Mouse (Mus musculus) embryonic facial prominence, embryonic 14.5 days (tissue): Measurements from ENCODE around the gene Ly6g5c. TPM values are rescaled to one million over a fixed set of nuclear protein-coding genes. Genes with fewer than 3 reads are reported as not detected.

ENCODE experiments used
- ATAC-seq: fragments of 200-750 bp; cut with Nextera tagmentation; 2 replicates; pipeline ENCODE4 v1.8.0; 2017; ENCODE audit warnings: low read depth, moderate number of reproducible peaks, moderate TSS enrichment
- DNase-seq: peaks from one replicate; pipeline ENCODE4 v3.0.0-alpha.2; 2015; ENCODE audit warnings: low spot score
- H3K27ac ChIP-seq: fragments of 300-500 bp; sonication (generic); replicated peaks from 2 replicates; pipeline ENCODE4 v1.5.1; 2014; ENCODE audit warnings: low read depth, mild to moderate bottlenecking, low read length, moderate library complexity
- H3K27me3 ChIP-seq: fragments of 300-500 bp; sonication (generic); replicated peaks from 2 replicates; pipeline ENCODE4 v1.6.1; 2014; ENCODE audit warnings: low read length; ENCODE audit not compliant: control insufficient read depth, insufficient read depth
- H3K36me3 ChIP-seq: fragments of 300-500 bp; sonication (generic); 2 replicates; pipeline ENCODE4 v1.6.1; 2014; ENCODE audit warnings: low read length, mixed read lengths; ENCODE audit not compliant: control insufficient read depth, insufficient read depth
- H3K4me1 ChIP-seq: fragments of 300-500 bp; sonication (generic); 2 replicates; pipeline ENCODE4 v1.6.1; 2014; ENCODE audit warnings: antibody characterized with exemption, low read length; ENCODE audit not compliant: control insufficient read depth, insufficient read depth
- H3K4me2 ChIP-seq: fragments of 300-500 bp; sonication (generic); 2 replicates; pipeline ENCODE4 v1.6.1; 2014; ENCODE audit warnings: low read depth, mild to moderate bottlenecking, low read length, moderate library complexity, mixed read lengths
- H3K4me3 ChIP-seq: fragments of 300-500 bp; sonication (generic); 2 replicates; pipeline ENCODE4 v1.5.1; 2014; ENCODE audit warnings: low read depth, mild to moderate bottlenecking, low read length
- H3K9ac ChIP-seq: fragments of 300-500 bp; sonication (generic); 2 replicates; pipeline ENCODE4 v1.6.1; 2014; ENCODE audit warnings: low read depth, mild to moderate bottlenecking, low read length, moderate library complexity, mixed read lengths
- H3K9me3 ChIP-seq: fragments of 300-500 bp; sonication (generic); 2 replicates; pipeline ENCODE4 v1.6.1; 2016; ENCODE audit warnings: low read length; ENCODE audit not compliant: control insufficient read depth
- WGBS: fragments of 180-500 bp; shearing (Covaris S2); extraction: QIAGEN DNeasy Blood & Tissue Kit; methylation state at CpG from one replicate; pipeline ENCODE4 v1.1.7; 2014; 5-methylcytosine and 5-hydroxymethylcytosine counted together
- polyA plus RNA-seq: library from polyadenylated mRNA; unstranded; fragments of >200 nt; fragmentation: Nextera tagmentation; extraction: Ambion mirVana; gene quantifications from 2 replicates; pipeline ENCODE4 v1.2.1, GENCODE M21; 2014

Ly6g5c gene
- polyA plus RNA-seq, 1 experiment from 2014 or later = not detected

- H3K36me3 ChIP-seq = peaks cover 25% of the 10 kb centered on the region
- no peaks in the 10 kb centered on the region for H3K9me3 ChIP-seq
- H3K27ac ChIP-seq = peak within 1 kb of the TSS; percentile 95
- under 1% methylated on average over 64 of the region's 66 CpGs for WGBS
- DNase-seq = peak; percentile 97
- H3K4me2 ChIP-seq = peak within 1 kb of the TSS; percentile 92
- peak; percentile 94 for ATAC-seq
- peaks cover 13% of the 10 kb centered on the region for H3K4me1 ChIP-seq
- peak within 1 kb of the TSS; percentile 55 for H3K4me3 ChIP-seq
- H3K27me3 ChIP-seq = no peaks in the 10 kb centered on the region
- peak within 1 kb of the TSS; percentile 86 for H3K9ac ChIP-seq
These were observed 26.9 kb downstream of the Ly6g5c start, which contains the start of gene Bag6 for GRCm38 (mm10) chr17:35134801-35135590. Bag6 (plus strand) TSS chr17:35135178.

DNA sequence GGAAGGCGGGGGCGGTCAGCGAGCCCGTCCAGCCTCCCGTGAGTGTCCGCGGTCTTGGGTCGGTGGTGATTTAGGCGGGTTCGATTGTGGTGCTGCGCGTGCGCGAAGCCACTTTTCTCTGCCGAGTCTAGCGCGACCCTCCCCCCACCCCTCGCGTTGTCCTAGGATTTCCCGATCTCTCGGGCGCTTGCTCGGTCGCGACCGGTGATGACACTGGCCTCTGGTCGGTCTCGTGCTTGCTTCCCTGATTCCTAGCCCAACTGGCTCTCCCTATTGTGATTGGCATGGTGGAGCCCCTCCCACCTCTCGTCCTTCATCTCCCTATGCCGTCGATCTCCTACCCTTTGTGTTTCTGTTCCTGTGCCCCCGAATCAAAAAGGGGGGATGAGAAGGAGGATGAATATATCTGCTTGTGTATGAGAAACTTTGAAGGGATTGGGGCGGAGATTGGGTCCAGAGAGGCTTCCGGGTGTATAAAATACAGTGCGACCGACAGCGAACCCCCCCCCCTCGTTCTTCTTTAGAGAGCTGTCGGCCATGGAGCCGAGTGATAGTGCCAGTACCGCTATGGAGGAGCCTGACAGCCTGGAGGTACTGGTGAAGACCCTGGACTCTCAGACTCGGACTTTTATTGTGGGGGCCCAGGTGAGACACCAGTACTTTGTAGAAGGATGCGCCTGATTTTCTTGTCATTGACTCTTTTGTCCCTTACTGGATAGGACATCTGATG lies 27.7 kb downstream of the Ly6g5c start:
- WGBS = 1% methylated on average over 41 of the region's 43 CpGs
- Histone ChIP-seq H3K4me3 (peak overlapping the region; percentile 55), H3K27me3 (no peaks in the 10 kb centered on the region), H3K9ac (peak overlapping the region; percentile 86), H3K9me3 (no peaks in the 10 kb centered on the region), H3K36me3 (peaks cover 31% of the 10 kb centered on the region), H3K27ac (peak overlapping the region; percentile 95), H3K4me1 (peaks cover 13% of the 10 kb centered on the region), H3K4me2 (peak overlapping the region; percentile 92)
- DNase-seq (no peak), ATAC-seq (peak; percentile 62)

GRCm38 (mm10) chr17:35139269-35139668 lies 31.2 kb downstream of the Ly6g5c start:
- no peak overlapping the region for H3K9ac ChIP-seq
- DNase-seq (no peak), ATAC-seq (no peak)

GRCm38 (mm10) chr17:35140490-35140996 lies 32.5 kb downstream of the Ly6g5c start:
- no peak overlapping the region for H3K4me2 ChIP-seq
- 83% methylated on average over 13 of the region's 16 CpGs for WGBS

More at GRCm38 (mm10) chr17:35139269-35139668, 31.2 kb downstream of the Ly6g5c start:
- no peaks in the 10 kb centered on the region for H3K27me3 ChIP-seq
- peaks cover 13% of the 10 kb centered on the region for H3K4me1 ChIP-seq
- WGBS = 91% methylated on average over 3 of the region's 3 CpGs
- no peak overlapping the region for H3K4me3 ChIP-seq
- no peak overlapping the region for H3K4me2 ChIP-seq
- H3K9me3 ChIP-seq = no peaks in the 10 kb centered on the region
- H3K36me3 ChIP-seq = peaks cover 66% of the 10 kb centered on the region
- no peak overlapping the region for H3K27ac ChIP-seq

DNA sequence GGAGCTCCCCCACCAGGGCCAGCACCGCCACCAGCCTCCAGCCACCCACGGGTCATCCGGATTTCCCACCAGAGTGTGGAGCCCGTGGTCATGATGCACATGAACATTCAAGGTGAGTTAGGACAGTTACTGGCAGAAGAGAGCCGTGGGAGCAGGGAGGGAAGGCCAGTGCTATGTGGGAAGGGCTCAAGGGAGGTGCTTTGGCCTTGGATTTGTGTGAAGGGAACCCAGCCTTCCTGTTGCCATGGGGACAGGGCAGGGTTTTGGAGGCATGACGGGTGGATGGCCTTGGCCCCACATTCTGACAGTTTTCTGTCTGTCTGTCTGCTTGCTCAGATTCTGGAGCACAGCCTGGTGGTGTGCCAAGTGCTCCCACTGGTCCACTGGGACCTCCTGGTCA lies 33.9 kb downstream of the Ly6g5c start:
- ATAC-seq (no peak), DNase-seq (no peak)
- H3K9me3 ChIP-seq = no peaks in the 10 kb centered on the region
- H3K4me2 ChIP-seq = no peak overlapping the region
- 95% methylated on average over 6 of the region's 6 CpGs for WGBS
- H3K4me1 ChIP-seq = peaks cover 5% of the 10 kb centered on the region
- no peak overlapping the region for H3K27ac ChIP-seq
- H3K4me3 ChIP-seq = no peak overlapping the region
- H3K36me3 ChIP-seq = peaks cover 93% of the 10 kb centered on the region
- H3K9ac ChIP-seq = no peak overlapping the region
- no peaks in the 10 kb centered on the region for H3K27me3 ChIP-seq

More at GRCm38 (mm10) chr17:35140490-35140996, 32.5 kb downstream of the Ly6g5c start:
- H3K27me3 ChIP-seq = no peaks in the 10 kb centered on the region
- H3K36me3 ChIP-seq = peaks cover 78% of the 10 kb centered on the region
- H3K4me1 ChIP-seq = peaks cover 13% of the 10 kb centered on the region
- ATAC-seq (no peak), DNase-seq (no peak)
- no peak overlapping the region for H3K27ac ChIP-seq
- no peak overlapping the region for H3K9ac ChIP-seq
- no peak overlapping the region for H3K4me3 ChIP-seq
- no peaks in the 10 kb centered on the region for H3K9me3 ChIP-seq

DNA sequence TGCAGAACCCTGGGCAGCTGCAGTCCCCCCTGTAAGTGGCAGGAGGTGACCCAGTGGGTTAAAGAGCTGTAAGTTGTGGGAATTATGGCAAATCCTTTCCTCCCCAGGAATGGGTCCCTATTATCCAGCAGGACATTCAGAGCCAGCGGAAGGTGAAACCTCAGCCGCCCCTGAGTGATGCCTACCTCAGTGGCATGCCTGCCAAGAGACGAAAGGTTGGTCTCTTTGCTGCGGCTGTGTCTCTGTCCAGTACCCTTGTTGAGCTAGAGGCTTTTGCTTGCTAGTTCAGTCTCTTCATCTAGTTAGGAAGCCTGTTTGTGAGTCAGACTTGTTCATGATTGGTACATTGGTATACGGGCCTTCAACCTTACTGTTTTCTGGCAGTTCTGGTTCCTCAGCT lies 38.1 kb downstream of the Ly6g5c start:
- H3K4me3 ChIP-seq = no peak overlapping the region
- WGBS = 75% methylated on average over 5 of the region's 5 CpGs

DNA sequence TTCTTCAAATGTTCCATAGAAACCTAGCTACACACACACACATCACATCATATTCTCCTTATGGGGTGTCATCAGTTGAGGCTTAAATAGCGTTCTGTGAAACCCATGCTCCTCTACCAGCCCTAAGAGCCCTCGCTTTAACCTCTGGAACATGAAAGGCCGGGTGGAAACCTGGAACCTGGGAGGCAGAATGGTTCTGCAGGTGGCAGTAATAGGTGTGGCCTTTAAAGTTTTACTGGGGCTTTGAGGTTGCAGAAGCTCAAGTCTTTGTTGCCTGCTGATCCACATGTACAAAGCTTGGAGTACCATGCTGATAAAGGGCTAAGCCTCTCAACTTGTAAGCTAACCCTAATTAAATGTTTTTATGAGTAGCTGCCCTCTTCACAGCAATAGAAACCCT lies 39.3 kb downstream of the Ly6g5c start:
- no peaks in the 10 kb centered on the region for H3K27me3 ChIP-seq
- no peak for DNase-seq
- no peak for ATAC-seq

More for the DNA sequence above, 38.1 kb downstream of the Ly6g5c start:
- no peaks in the 10 kb centered on the region for H3K4me1 ChIP-seq
- peaks cover 98% of the 10 kb centered on the region for H3K36me3 ChIP-seq
- ATAC-seq = no peak
- H3K27me3 ChIP-seq = no peaks in the 10 kb centered on the region
- H3K4me2 ChIP-seq = no peak overlapping the region
- DNase-seq = no peak
- H3K9ac ChIP-seq = no peak overlapping the region
- no peaks in the 10 kb centered on the region for H3K9me3 ChIP-seq
- no peak overlapping the region for H3K27ac ChIP-seq

GRCm38 (mm10) chr17:35147922-35148639 lies 40.0 kb downstream of the Ly6g5c start:
- Histone ChIP-seq H3K4me2 (no peak overlapping the region), H3K27ac (0 out of 2 replicates have a peak overlapping the region, but pooled peaks have one; percentile 15), H3K4me1 (no peaks in the 10 kb centered on the region), H3K9me3 (no peaks in the 10 kb centered on the region), H3K27me3 (no peaks in the 10 kb centered on the region), H3K36me3 (peaks cover 98% of the 10 kb centered on the region), H3K4me3 (no peak overlapping the region), H3K9ac (no peak overlapping the region)
- ATAC-seq (no peak), DNase-seq (no peak)
- WGBS = 73% methylated on average over 5 of the region's 5 CpGs

More for the DNA sequence above, 39.3 kb downstream of the Ly6g5c start:
- H3K4me1 ChIP-seq = no peaks in the 10 kb centered on the region
- H3K4me2 ChIP-seq = no peak overlapping the region
- no peak overlapping the region for H3K27ac ChIP-seq
- no peak overlapping the region for H3K9ac ChIP-seq
- 47% methylated on average over 3 of the region's 3 CpGs for WGBS
- H3K9me3 ChIP-seq = no peaks in the 10 kb centered on the region
- peaks cover 98% of the 10 kb centered on the region for H3K36me3 ChIP-seq
- no peak overlapping the region for H3K4me3 ChIP-seq
